Mouse (Mus musculus): Measurements from ENCODE around the gene Isy1.
"Not testable (repeated sequence)": the region's sequence is repeated elsewhere in the genome, so short reads cannot be mapped to it uniquely, and the experiment has no call there.

Gene Isy1

DNA sequence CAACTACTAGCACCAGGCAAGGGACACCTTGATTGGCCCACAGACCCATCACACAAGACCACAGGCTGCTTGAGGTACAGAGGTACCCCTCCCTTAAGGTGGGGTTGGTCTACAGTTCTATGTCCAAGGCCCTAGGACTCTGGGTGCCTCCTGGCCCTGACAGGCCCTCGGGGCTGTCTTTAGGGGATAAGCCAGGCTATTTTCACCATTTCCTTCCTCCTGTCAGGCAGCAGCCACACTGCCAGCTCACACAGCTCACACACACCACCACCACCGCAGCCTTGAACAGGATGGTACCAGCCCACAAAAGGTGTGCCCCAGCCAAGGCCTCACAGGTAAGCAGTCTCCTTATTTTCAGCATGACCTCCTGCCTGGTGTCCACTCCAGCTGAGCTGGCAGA lies 60.8 kb downstream of the Isy1 start, which contains the start of gene Gp9:
Gene Gp9, plus strand, starts transcription at position 231 of the 400 bp plus-strand sequence.
- DNase-seq (ENCODE audit: low read depth) = no peak

DNA sequence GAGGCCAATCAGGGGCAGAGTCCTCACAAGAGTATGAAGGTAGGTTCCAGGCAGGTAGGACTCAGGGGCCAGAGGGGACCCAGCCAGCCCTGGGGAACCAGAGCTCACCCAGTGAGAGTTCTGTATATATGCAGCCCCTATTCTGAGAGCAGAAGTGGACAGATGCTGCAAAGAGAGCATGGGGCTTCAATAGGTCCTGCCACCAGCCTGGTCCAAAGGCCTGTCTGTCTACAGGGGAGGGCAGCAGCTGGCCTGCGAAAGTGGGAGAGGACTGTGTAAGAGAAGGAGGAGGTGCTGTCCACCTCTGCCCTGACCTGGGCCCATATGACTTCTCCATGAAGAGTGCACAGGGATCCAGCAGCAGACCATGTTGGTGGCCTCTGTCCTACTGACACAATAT lies 61.9 kb downstream of the Isy1 start:
- DNase-seq (ENCODE audit: low read depth) = no peak

DNA sequence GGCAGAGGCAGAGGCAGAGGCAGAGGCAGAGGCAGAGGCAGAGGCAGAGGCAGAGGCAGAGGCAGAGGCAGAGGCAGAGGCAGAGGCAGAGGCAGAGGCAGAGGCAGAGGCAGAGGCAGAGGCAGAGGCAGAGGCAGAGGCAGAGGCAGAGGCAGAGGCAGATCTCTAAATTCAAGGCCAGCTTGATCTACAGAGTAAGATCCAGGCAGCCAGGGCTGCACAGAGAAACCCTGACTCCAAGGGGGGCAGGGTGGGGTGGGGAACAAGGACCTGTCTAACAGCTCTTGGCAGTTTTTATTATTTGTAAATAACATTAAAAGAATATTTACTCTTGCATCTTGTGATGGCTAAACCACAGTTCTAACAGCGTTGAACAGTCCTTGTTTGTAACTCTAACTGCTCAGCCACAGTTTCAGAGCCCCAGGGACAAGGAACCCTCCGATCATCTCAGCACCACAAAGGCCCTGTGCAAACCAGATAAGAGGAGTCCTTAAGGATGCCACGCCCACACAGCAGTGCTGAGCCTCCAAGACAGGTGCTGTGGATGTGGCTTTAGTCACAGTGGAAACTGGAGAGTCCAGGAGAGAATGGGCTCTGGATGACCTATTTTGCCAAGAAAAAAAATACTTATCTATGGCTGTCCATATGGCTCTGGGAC lies 62.9 kb downstream of the Isy1 start:
- no peak for DNase-seq (ENCODE audit: low read depth)

DNA sequence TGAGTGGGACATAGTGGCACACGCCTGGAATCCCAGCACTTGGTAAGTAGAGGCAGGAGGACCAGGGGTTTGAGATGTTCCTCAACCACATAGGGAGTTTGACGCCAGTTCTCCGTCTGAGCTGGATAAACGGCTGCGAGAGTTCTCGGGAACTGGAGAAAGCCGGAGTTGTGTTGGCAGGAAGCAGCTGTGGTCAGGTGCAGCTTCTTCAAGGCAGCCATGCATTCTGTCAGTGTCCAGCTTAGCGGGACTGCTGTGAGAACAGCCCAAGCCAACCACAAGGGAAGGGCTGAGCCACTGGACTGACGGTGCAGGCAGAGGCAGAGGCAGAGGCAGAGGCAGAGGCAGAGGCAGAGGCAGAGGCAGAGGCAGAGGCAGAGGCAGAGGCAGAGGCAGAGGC lies 63.7 kb downstream of the Isy1 start:
- no peak for DNase-seq (ENCODE audit: low read depth)

DNA sequence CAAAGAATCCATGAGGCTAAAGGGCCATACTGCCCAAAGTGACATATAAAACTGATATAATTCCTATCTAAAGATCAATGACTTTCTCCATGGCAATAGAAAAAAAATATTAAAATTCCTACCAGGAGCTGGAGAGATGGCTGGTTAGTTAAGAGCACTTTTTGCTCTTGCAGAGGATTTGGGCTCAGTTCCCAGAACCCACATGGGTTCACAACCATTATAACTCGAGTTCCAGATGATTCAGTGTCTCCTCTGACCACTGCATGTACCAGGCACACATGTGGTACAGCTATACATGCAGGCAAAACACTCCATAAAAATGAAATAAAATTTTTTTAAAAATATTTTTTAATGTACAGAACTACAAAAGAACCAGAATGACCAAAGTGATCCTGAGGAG lies 64.1 kb downstream of the Isy1 start:
- no peak for DNase-seq (ENCODE audit: low read depth)

DNA sequence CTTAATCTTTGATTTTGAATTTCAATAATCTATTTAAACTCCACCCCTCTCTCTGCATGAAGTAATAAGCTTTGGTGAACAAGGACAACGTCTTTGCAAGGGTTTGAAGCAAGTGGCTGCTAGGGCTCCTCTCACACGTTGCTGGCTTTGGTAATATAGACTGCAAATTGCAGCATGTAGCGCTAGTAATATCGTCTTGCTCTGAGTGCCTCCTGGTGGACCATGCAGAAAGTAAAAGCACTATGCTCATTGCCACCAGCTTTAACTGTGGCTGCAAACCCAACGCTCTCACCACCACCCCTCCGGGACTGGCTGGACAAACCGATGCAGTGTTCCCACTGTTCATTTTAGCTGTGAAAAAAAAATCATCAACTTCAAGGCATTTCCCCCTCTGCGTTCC lies 68.0 kb downstream of the Isy1 start:
- peak; percentile 28 for DNase-seq (ENCODE audit: low read depth)

DNA sequence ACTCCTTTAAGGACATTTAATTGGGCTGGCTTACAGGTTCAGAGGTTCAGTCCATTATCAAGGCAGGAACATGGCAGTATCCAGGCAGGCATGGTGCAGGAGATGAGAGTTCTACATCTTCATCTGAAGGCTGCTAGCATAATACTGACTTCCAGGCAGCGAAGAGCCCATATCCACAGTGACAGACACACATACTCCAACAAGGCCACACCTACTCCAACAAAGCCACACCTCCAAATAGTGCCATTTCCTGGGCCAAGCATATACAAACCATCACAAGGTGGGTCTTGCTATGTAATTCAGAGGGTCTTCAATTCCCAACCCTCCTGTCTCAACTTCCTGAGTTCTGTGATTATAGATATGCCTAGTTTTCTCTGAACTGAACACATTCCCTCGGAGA lies 74.3 kb downstream of the Isy1 start:
- not testable (repeated sequence) for DNase-seq (ENCODE audit: low read depth)
